Mouse (Mus musculus) CH12.LX (cell line): ENCODE data around the gene Tnfaip2. TPM values are rescaled to one million over a fixed set of nuclear protein-coding genes. Genes with fewer than 3 reads are reported as not detected.

ENCODE experiments used
- DNase-seq: peaks from one replicate; pipeline ENCODE4 v3.0.0-alpha.2; 2013; ENCODE audit errors: extremely low read depth
- H3K27ac ChIP-seq: 2 replicates; pipeline ENCODE4 v1.5.1; 2012; ENCODE audit warnings: low read depth, mild to moderate bottlenecking, control low read depth, moderate library complexity; ENCODE audit not compliant: insufficient read depth
- H3K27me3 ChIP-seq: replicated peaks from 2 replicates; pipeline ENCODE3; 2012; ENCODE audit warnings: inconsistent platforms
- H3K36me3 ChIP-seq, 2 experiments: replicated peaks in 1 of 2; 2 replicates each; pipeline versions ENCODE3 to v1.6.1; 2012; ENCODE audit warnings: inconsistent platforms in 1 of 2, low read length in 1 of 2, mild to moderate bottlenecking in 1 of 2, mixed read lengths in 1 of 2, moderate library complexity in 1 of 2; ENCODE audit not compliant: control insufficient read depth in 1 of 2, insufficient read depth in 1 of 2
- H3K4me1 ChIP-seq, 2 experiments: 2 replicates each; pipeline ENCODE4 v1.6.1; 2012; ENCODE audit warnings: inconsistent platforms in 1 of 2, moderate library complexity in 1 of 2; ENCODE audit not compliant: insufficient read depth in 2 of 2, control insufficient read depth in 1 of 2
- H3K4me2 ChIP-seq: 2 replicates; pipeline ENCODE4 v1.6.1; 2012; ENCODE audit warnings: low read depth, mild to moderate bottlenecking, control low read depth; ENCODE audit not compliant: poor library complexity, insufficient read depth, severe bottlenecking
- H3K4me3 ChIP-seq, 3 experiments: fragments of 150-350 bp in 1 of 3; sonication (generic) in 1 of 3; replicated peaks in 1 of 3; 2 replicates each; pipeline versions ENCODE3 to v1.5.1; 2011 to 2012; ENCODE audit warnings: low read depth in 2 of 3, low read length in 2 of 3, mild to moderate bottlenecking in 2 of 3, moderate library complexity in 2 of 3, control low read depth in 1 of 3, improper control_type of control experiment in 1 of 3, inconsistent platforms in 1 of 3, mixed read lengths in 1 of 3; ENCODE audit not compliant: poor library complexity in 1 of 3
- H3K79me2 ChIP-seq: replicated peaks from 2 replicates; pipeline ENCODE4 v1.6.1; 2012; ENCODE audit warnings: mild to moderate bottlenecking, moderate library complexity; ENCODE audit not compliant: control insufficient read depth, poor library complexity, insufficient read depth, severe bottlenecking; ENCODE audit errors: extremely low read depth
- H3K9ac ChIP-seq: 2 replicates; pipeline ENCODE4 v1.6.1; 2012; ENCODE audit warnings: low read depth, mild to moderate bottlenecking, control low read depth, moderate library complexity; ENCODE audit not compliant: insufficient read depth
- H3K9me3 ChIP-seq: replicated peaks from 2 replicates; pipeline ENCODE3; 2012; ENCODE audit warnings: low read length, inconsistent platforms, mixed read lengths
- BHLHE40 ChIP-seq: IDR thresholded peaks from 2 replicates; pipeline ENCODE4 v1.6.1; 2011; ENCODE audit warnings: mild to moderate bottlenecking, low read depth, low read length, improper control_type of control experiment
- CHD2 ChIP-seq: IDR thresholded peaks from 2 replicates; pipeline ENCODE4 v1.6.1; 2011; ENCODE audit warnings: low read length, improper control_type of control experiment
- CTCF ChIP-seq, 2 experiments: IDR thresholded peaks in 1 of 2; conservative IDR thresholded peaks in 1 of 2; 2 replicates each; pipeline ENCODE4 v1.5.1; 2011 to 2012; ENCODE audit warnings: low read depth in 2 of 2, low read length in 2 of 2, improper control_type of control experiment in 1 of 2, inconsistent platforms in 1 of 2, mild to moderate bottlenecking in 1 of 2, moderate library complexity in 1 of 2
- E2F4 ChIP-seq: IDR thresholded peaks from 2 replicates; pipeline ENCODE4 v1.6.1; 2011; ENCODE audit warnings: low read depth, low read length, improper control_type of control experiment; ENCODE audit not compliant: insufficient replicate concordance
- ELF1 ChIP-seq: IDR thresholded peaks from 2 replicates; pipeline ENCODE4 v1.6.1; 2014; ENCODE audit warnings: low read depth, mild to moderate bottlenecking, inconsistent platforms, low read length, improper control_type of control experiment
- GABPA ChIP-seq: IDR thresholded peaks from 2 replicates; pipeline ENCODE4 v1.6.1; 2012; ENCODE audit warnings: low read depth, low read length, improper control_type of control experiment, inconsistent platforms; ENCODE audit not compliant: insufficient replicate concordance
- HCFC1 ChIP-seq: IDR thresholded peaks from 2 replicates; pipeline ENCODE4 v1.6.1; 2012; ENCODE audit warnings: low read depth, mild to moderate bottlenecking, inconsistent platforms, low read length, improper control_type of control experiment
- JUND ChIP-seq: conservative IDR thresholded peaks from 2 replicates; pipeline ENCODE4 v1.6.1; 2011; ENCODE audit warnings: low read depth, low read length, improper control_type of control experiment
- KAT2A ChIP-seq: IDR thresholded peaks from 2 replicates; pipeline ENCODE4 v1.6.1; 2012; ENCODE audit warnings: low read length, improper control_type of control experiment, inconsistent platforms; ENCODE audit not compliant: insufficient replicate concordance
- MAZ ChIP-seq: IDR thresholded peaks from 2 replicates; pipeline ENCODE4 v1.6.1; 2012; ENCODE audit warnings: low read depth, mild to moderate bottlenecking, inconsistent platforms, low read length, improper control_type of control experiment, moderate library complexity
- MXI1 ChIP-seq: IDR thresholded peaks from 2 replicates; pipeline ENCODE4 v1.6.1; 2011; ENCODE audit warnings: mild to moderate bottlenecking, low read depth, low read length, improper control_type of control experiment
- MYC ChIP-seq: IDR thresholded peaks from 2 replicates; pipeline ENCODE4 v1.6.1; 2011; ENCODE audit warnings: low read depth, mild to moderate bottlenecking, improper control_type of control experiment, low read length
- NELFE ChIP-seq: IDR thresholded peaks from 2 replicates; pipeline ENCODE4 v1.6.1; 2011; ENCODE audit warnings: low read depth, low read length, improper control_type of control experiment
- NRF1 ChIP-seq: IDR thresholded peaks from 2 replicates; pipeline ENCODE4 v1.6.1; 2014; ENCODE audit warnings: low read depth, mild to moderate bottlenecking, inconsistent platforms, low read length, improper control_type of control experiment, moderate library complexity
- PAX5 ChIP-seq: IDR thresholded peaks from 2 replicates; pipeline ENCODE4 v1.6.1; 2012; ENCODE audit warnings: low read length, inconsistent platforms, mixed read lengths
- POLR2A ChIP-seq: IDR thresholded peaks from 2 replicates; pipeline ENCODE4 v1.6.1; 2011; ENCODE audit warnings: low read depth, mild to moderate bottlenecking, improper control_type of control experiment, low read length
- RAD21 ChIP-seq: IDR thresholded peaks from 2 replicates; pipeline ENCODE4 v1.6.1; 2011; ENCODE audit warnings: low read depth, mild to moderate bottlenecking, low read length, improper control_type of control experiment, moderate library complexity
- SIN3A ChIP-seq: IDR thresholded peaks from 2 replicates; pipeline ENCODE4 v1.6.1; 2012; ENCODE audit warnings: low read length, improper control_type of control experiment, inconsistent platforms
- SMC3 ChIP-seq: IDR thresholded peaks from 2 replicates; pipeline ENCODE4 v1.6.1; 2011; ENCODE audit warnings: low read depth, low read length, improper control_type of control experiment
- TBP ChIP-seq: conservative IDR thresholded peaks from 2 replicates; pipeline ENCODE4 v1.6.1; 2011; ENCODE audit warnings: low read depth, low read length, improper control_type of control experiment
- UBTF ChIP-seq: IDR thresholded peaks from 2 replicates; pipeline ENCODE4 v1.6.1; 2012; ENCODE audit warnings: low read depth, mild to moderate bottlenecking, inconsistent platforms, low read length, improper control_type of control experiment, moderate library complexity
- USF1 ChIP-seq: IDR thresholded peaks from 2 replicates; pipeline ENCODE4 v1.6.1; 2014; ENCODE audit warnings: low read depth, mild to moderate bottlenecking, inconsistent platforms, low read length, improper control_type of control experiment
- USF2 ChIP-seq: conservative IDR thresholded peaks from 2 replicates; pipeline ENCODE4 v1.6.1; 2011; ENCODE audit warnings: low read depth, low read length, improper control_type of control experiment
- ZC3H11A ChIP-seq: IDR thresholded peaks from 2 replicates; pipeline ENCODE4 v1.6.1; 2012; ENCODE audit warnings: low read depth, mild to moderate bottlenecking, inconsistent platforms, low read length, improper control_type of control experiment
- ZMIZ1 ChIP-seq: IDR thresholded peaks from 2 replicates; pipeline ENCODE4 v1.6.1; 2012; ENCODE audit warnings: low read depth, mild to moderate bottlenecking, inconsistent platforms, low read length, improper control_type of control experiment
- ZNF384 ChIP-seq: IDR thresholded peaks from 2 replicates; pipeline ENCODE4 v1.6.1; 2012; ENCODE audit warnings: low read depth, low read length, improper control_type of control experiment, inconsistent platforms
- dilution Hi-C: fragments of 300-500 bp; cut with MboI; formaldehyde crosslinking; loops from 2 replicates; pipeline ENCODE4 v1.14.3; 2020; ENCODE audit warnings: low sequenced_read_pairs; ENCODE audit not compliant: extremely low pct_unique_long_range_greater_than_20kb, extremely low pct_ligation_motif_present
- in situ Hi-C: fragments of 300-500 bp; cut with MboI; formaldehyde crosslinking; loops from 3 replicates; pipeline ENCODE4 v1.14.3; 2019; ENCODE audit warnings: low sequenced_read_pairs, low pct_ligation_motif_present, low pct_unique_long_range_greater_than_20kb, mixed read lengths
- polyA plus RNA-seq: library from polyadenylated mRNA; unstranded; fragments of >175 nt; gene quantifications from 2 replicates; pipeline ENCODE4 v1.2.1, GENCODE M21; 2012; ENCODE audit warnings: low read depth; ENCODE audit not compliant: insufficient read length
- total RNA-seq, 2 experiments: library from RNA; depleted of rRNA; stranded (reverse); fragments of 300-350 nt in 1 of 2; fragments of >200 nt in 1 of 2; gene quantifications; 2 replicates each; pipeline ENCODE4 v1.2.3; 2012 to 2014

Gene Tnfaip2
- total and polyA plus RNA-seq, 3 experiments, result 0.93 to 2.5 (median 1.4) TPM

DNA sequence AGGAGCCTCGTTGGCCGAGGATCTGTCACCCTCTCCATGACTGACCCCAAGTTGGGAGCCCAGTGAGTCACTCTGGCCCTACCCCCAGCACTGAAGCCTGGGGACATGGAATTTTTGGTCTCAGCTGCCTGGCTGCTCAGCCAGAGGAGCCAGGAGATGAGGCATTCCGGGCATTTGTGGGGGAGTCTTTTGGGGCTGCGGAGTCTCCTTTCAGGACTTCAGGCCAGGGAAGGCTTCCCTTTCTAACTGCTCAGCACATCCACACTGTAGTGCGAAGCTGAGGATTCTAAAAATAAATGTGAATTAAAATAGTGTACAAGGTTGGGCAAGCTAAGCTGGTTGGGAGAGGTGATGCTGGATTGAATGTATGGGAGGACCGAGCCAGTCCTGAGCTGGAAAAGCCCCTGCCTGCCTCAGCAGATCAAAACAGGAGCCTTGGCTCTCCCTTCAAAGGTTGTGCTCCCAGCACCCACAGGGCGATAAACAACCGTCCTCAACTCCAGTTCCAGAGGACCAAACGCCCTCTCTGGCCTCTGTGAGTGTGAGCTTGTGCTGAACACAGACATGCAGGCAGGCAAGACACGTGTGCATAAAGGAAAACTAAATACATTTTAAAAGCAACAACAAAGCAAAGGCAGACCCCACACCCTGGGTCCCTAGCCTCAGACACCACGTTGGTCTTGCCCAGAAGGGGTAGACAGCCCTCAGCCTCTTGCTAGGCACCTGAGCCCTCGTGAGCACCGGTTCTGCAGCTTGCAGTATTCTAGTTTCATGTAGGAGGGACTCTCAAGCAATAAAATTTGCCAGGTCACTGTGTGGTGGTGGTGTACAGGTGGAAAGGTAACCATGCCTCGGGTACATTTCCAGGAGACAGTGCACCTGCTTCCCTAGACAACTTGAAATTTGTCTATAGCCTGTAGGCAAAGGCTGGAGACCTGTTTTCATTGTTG lies 11.1 kb upstream of the Tnfaip2 start:
- Histone ChIP-seq H3K9ac (no peak overlapping the region), H3K79me2 (no peaks in the 10 kb centered on the region), H3K36me3 (no peaks in the 10 kb centered on the region), H3K27me3 (peaks cover 47% of the 10 kb centered on the region), H3K4me3 (no peak overlapping the region), H3K9me3 (peaks cover 8% of the 10 kb centered on the region)
- DNase-seq, result no peak
- dilution Hi-C loops, result no loop called here
- TF ChIP-seq ZC3H11A, result no peak
- no peak for TF ChIP-seq SMC3
- no peak for TF ChIP-seq USF1
- no peak for TF ChIP-seq ZMIZ1
- TF ChIP-seq BHLHE40, result no peak
- TF ChIP-seq TBP, result no peak
- no peak for TF ChIP-seq MYC
- TF ChIP-seq POLR2A, result no peak
- TF ChIP-seq GABPA, result no peak
- no peak for TF ChIP-seq CHD2
- TF ChIP-seq NRF1, result no peak
- TF ChIP-seq MXI1, result no peak
- no peak for TF ChIP-seq JUND
- TF ChIP-seq ELF1, result no peak
- no peak for TF ChIP-seq USF2
- TF ChIP-seq CTCF (conservative IDR thresholded peaks at IDR 0.05 in 1 of 2, IDR thresholded peaks at IDR 0.05 in 1 of 2; ENCODE audit: low read depth in 2 of 2, low read length in 2 of 2), result no peak
- TF ChIP-seq SIN3A, result no peak
- no peak for TF ChIP-seq ZNF384
- TF ChIP-seq, all 38 proteins: peak for 0
- no peak overlapping the region for H3K4me2 ChIP-seq
- H3K27ac ChIP-seq, result no peak overlapping the region
- peaks cover 20 to 66% of the 10 kb centered on the region in 2 experiments for H3K4me1 ChIP-seq
- in situ Hi-C loops, result no loop called here

DNA sequence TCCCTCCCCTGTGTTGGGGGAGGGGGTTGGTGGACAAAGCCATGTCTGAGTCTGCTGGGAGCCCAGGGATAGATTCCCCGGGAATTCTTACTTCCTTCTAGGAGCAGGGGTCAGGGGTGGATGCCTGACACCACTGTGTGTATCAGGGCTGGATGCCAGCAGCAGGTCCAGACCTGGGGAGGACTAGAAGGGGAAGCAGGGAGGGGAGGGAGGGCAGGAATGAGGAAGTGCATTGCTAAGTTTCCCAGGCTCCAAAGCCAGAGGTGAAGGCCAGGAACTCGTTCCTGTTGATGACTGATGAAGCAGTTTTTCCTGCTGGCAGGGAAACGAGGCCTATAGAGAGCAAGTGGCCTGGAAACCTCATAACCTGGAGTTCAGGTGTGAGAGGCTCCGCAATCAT lies 10.2 kb upstream of the Tnfaip2 start:
- DNase-seq, result no peak
- peaks cover 46% of the 10 kb centered on the region for H3K27me3 ChIP-seq
- dilution Hi-C loops, result no loop called here

More for the DNA sequence above, 10.2 kb upstream of the Tnfaip2 start:
- Histone ChIP-seq H3K4me1 (peaks cover 30 to 71% of the 10 kb centered on the region in 2 experiments), H3K9me3 (peaks cover 8% of the 10 kb centered on the region), H3K79me2 (no peaks in the 10 kb centered on the region), H3K36me3 (no peaks in the 10 kb centered on the region), H3K27ac (no peak overlapping the region), H3K4me2 (no peak overlapping the region), H3K4me3 (no peak overlapping the region), H3K9ac (no peak overlapping the region)
- TF ChIP-seq UBTF, result no peak
- no peak for TF ChIP-seq MAZ
- TF ChIP-seq KAT2A, result no peak
- TF ChIP-seq NELFE, result no peak
- TF ChIP-seq PAX5, result no peak
- no peak for TF ChIP-seq ZNF384
- no peak for TF ChIP-seq ZC3H11A
- no peak for TF ChIP-seq NRF1
- TF ChIP-seq RAD21, result no peak
- TF ChIP-seq E2F4, result no peak
- TF ChIP-seq HCFC1, result no peak
- in situ Hi-C loops, result no loop called here
